Mouse (Mus musculus) liver, adult 2 months (tissue): ENCODE measurements around the gene Shq1.

Experiments
- CTCF ChIP-seq: fragments of 200-500 bp; IDR thresholded peaks from 2 replicates; pipeline ENCODE4 v1.5.1; 2011; ENCODE audit warnings: low read depth, low read length, control low read depth
- POLR2A ChIP-seq: fragments of 200-500 bp; IDR thresholded peaks from 2 replicates; pipeline ENCODE4 v1.6.1; 2011; ENCODE audit warnings: low read length, control low read depth; ENCODE audit not compliant: insufficient read depth; ENCODE audit errors: extremely low read depth

- TF ChIP-seq POLR2A (no peak), CTCF (no peak)
Observed at GRCm38 (mm10) chr6:100528556-100528955, 142.4 kb downstream of the Shq1 start.
